Mouse (Mus musculus) heart, adult 2 months (tissue): ENCODE results near the gene Zbtb9.

Experiments
- CTCF ChIP-seq: fragments of 200-600 bp; IDR thresholded peaks from 2 replicates; pipeline ENCODE4 v1.8.1; 2022; ENCODE audit warnings: antibody characterized with exemption, mild to moderate bottlenecking, moderate library complexity
- EP300 ChIP-seq: fragments of 200-500 bp; IDR thresholded peaks from 2 replicates; pipeline ENCODE4 v1.6.1; 2011; ENCODE audit warnings: low read depth, low read length, control low read depth; ENCODE audit not compliant: insufficient read depth

- TF ChIP-seq CTCF, result no peak
- TF ChIP-seq EP300, result no peak
These were observed 25.3 kb downstream of the Zbtb9 start for GRCm38 (mm10) chr17:26998283-26998682.
